25 mouse cellular contexts compared by ENCODE assay signal in the genomic region with DNA sequence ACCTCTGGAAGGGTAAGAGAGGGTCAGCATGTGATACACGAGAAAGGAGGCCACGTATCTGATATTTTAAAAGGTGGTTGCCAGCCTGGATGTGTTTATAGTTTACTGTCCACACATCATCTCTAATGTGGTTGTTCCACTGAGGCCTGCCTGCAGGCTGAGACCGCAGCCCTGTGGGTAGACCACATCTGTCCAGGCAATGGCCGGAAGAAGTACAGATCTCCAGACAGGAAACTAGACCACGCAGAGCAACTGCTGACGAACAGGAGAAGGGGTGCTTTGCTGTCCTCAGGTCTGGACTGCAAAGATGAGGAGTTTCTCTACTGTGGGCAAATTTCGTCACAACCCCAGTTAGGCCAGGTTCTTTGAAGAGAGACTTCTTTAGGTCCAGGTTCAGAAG. TPM values are rescaled to one million over a fixed set of nuclear protein-coding genes. Genes with fewer than 3 reads are reported as not detected.
DNase-seq lines count a peak whose midpoint lies in the region; ATAC-seq and TF ChIP-seq lines count a peak whose summit lies in the region.
"Had no signal": no experiment of that assay in that cellular context is flagged by ENCODE, and none has a peak within 500 bp of the region (broad histone marks: within the 10 kb centered on the region; RNA-seq: fewer than 3 reads in every experiment).

No protein-coding gene starts in this region.

- no peaks in the 10 kb centered on the region for H3K9me3 ChIP-seq in megakaryocyte, embryonic 14.5 days
- H3K9me3 ChIP-seq: embryonic facial prominence, embryonic 15.5 days; forebrain, embryonic 10.5 days; heart, embryonic 15.5 days had no signal

- DNase-seq in 416B (ENCODE audit: low read depth): peak; percentile 95
- no peak for DNase-seq in layer of hippocampus, postnatal 10 days (ENCODE audit: low spot score in 2 of 2)
- DNase-seq in kidney, adult 18-20 months: no peak
- DNase-seq in heart, adult 18-20 months: no peak
- DNase-seq: adrenal gland, adult 2 months; adrenal gland, postnatal 25 days; cerebellum, adult 18-20 months; cerebellum, adult 9-11 months; cerebellum, postnatal 36 days; embryo, embryonic 11 days; gastrocnemius, adult 2 months; gastrocnemius, postnatal 25 days; heart, adult 2 months; heart, postnatal 14 days had no signal

- H3K4me1 ChIP-seq in megakaryocyte, embryonic 14.5 days: peaks cover 60% of the 10 kb centered on the region
- peaks cover 17% of the 10 kb centered on the region for H3K4me1 ChIP-seq in olfactory bulb, adult 2 months (ENCODE audit: control insufficient read depth, insufficient read depth, low read length)
- H3K4me1 ChIP-seq: embryonic facial prominence, embryonic 15.5 days; forebrain, embryonic 10.5 days; heart, embryonic 15.5 days had no signal

- H3K27me3 ChIP-seq in megakaryocyte, embryonic 14.5 days (replicated peaks): peaks cover 28% of the 10 kb centered on the region
- H3K27me3 ChIP-seq: embryonic facial prominence, embryonic 15.5 days; heart, embryonic 15.5 days; Patski had no signal

- no peaks in the 10 kb centered on the region for H3K36me3 ChIP-seq in megakaryocyte, embryonic 14.5 days (replicated peaks; ENCODE audit: low read length)
- H3K36me3 ChIP-seq: embryonic facial prominence, embryonic 15.5 days; forebrain, embryonic 10.5 days; heart, embryonic 15.5 days had no signal

- WGBS in olfactory bulb, adult 2 months: 79% methylated on average over 7 of the region's 7 CpGs

- peak overlapping the region; percentile 68 for H3K27ac ChIP-seq in olfactory bulb, adult 2 months (ENCODE audit: insufficient read depth, low read depth, low read length)
- H3K27ac ChIP-seq: embryonic facial prominence, embryonic 15.5 days; forebrain, embryonic 10.5 days; gastrocnemius, adult 2 months; heart, adult 2 months; heart, embryonic 15.5 days had no signal

- ATAC-seq in common myeloid progenitor, adult 5-6 weeks (replicated peaks; ENCODE audit: low read depth, poor library complexity, severe bottlenecking): peak; percentile 76
- ATAC-seq: forebrain, embryonic 14.5 days; hindbrain, embryonic 16.5 days; inflammation-experienced regulatory T-cells, adult 6 months had no signal

- no peak for TF ChIP-seq CTCF in olfactory bulb, adult 2 months (IDR thresholded peaks at IDR 0.05; ENCODE audit: insufficient read depth, low read depth, low read length)

- TF ChIP-seq POLR2A in olfactory bulb, adult 2 months (IDR thresholded peaks at IDR 0.05; ENCODE audit: insufficient read depth, low read depth, low read length): no peak

- peak overlapping the region; percentile 71 for H3K4me3 ChIP-seq in megakaryocyte, embryonic 14.5 days (replicated peaks)
- H3K4me3 ChIP-seq in olfactory bulb, adult 2 months (ENCODE audit: insufficient read depth, low read depth, low read length): no peak overlapping the region
- H3K4me3 ChIP-seq: embryonic facial prominence, embryonic 15.5 days; erythroblast, embryonic 14.5 days; forebrain, embryonic 10.5 days; gastrocnemius, adult 2 months; heart, adult 2 months; heart, embryonic 15.5 days had no signal

RNA-seq across cellular contexts. Expression of a gene that starts 19.4 kb away (rescaled TPM):
- 5.5 and 11.3 TPM in 2 replicates for total RNA-seq in common myeloid progenitor, adult 5-6 weeks (2017)
- 0.38 TPM in 1 of 2 replicates, not detected in the other for polyA plus RNA-seq in megakaryocyte, embryonic 14.5 days (2012; ENCODE audit: insufficient read depth, low replicate concordance)
- polyA plus RNA-seq in olfactory bulb, adult 2 months (2012; ENCODE audit: insufficient read depth, insufficient read length, low replicate concordance, missing spikeins): not detected in 2 replicates
- 10 to 100 TPM; 29.4 to 32.6 TPM for total RNA-seq in layer of hippocampus, postnatal 10 days (2021)
- total RNA-seq in heart, adult 18-20 months (2021): 1 to 10 TPM; 3.9 to 5.9 TPM
- polyA plus RNA-seq: erythroblast, embryonic 14.5 days had no signal
